Mouse (Mus musculus): Measurements from ENCODE around the gene Gm28230.

DNA sequence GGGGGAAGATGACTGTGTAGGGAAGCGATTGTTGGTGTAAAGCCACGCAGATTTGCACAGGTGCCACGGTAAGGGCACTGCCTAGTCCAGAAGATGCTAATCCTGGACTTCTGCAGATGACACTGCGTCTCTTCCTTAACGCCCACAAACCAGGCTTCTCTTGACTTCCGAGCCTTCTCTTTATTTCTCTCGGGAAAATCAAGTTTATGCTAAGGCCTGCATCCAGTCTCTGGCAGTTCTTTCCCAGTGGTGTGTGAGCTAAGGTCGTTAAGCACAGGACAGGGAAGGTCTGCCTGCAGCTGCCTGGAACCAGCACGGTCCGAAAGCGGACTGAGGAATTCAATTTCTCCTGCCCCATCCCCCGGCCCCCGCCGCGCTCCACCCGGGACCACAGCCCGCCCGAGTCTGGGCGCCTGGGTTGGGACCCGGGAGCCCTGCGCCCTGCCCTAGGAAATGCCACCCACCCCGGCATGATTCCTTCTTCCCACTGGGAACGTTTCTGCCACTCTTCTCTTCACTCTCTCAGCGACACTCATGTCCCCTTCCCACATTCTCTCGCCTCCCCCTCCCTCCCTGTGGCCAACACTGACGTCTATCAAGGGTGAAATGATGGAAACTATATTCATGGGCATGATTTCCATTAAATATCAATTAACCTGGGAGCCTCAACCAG, 22.7 kb upstream of the Gm28230 start:
- TF ChIP-seq CTCF (conservative IDR thresholded peaks at IDR 0.05; ENCODE audit: low read length) (no peak), NANOG (IDR thresholded peaks at IDR 0.05; ENCODE audit: borderline replicate concordance, low read length) (no peak), POU5F1 (IDR thresholded peaks at IDR 0.05; ENCODE audit: borderline replicate concordance, low read length) (no peak)

Measured in E14TG2a.4 (cell line).